In the genomic region with DNA sequence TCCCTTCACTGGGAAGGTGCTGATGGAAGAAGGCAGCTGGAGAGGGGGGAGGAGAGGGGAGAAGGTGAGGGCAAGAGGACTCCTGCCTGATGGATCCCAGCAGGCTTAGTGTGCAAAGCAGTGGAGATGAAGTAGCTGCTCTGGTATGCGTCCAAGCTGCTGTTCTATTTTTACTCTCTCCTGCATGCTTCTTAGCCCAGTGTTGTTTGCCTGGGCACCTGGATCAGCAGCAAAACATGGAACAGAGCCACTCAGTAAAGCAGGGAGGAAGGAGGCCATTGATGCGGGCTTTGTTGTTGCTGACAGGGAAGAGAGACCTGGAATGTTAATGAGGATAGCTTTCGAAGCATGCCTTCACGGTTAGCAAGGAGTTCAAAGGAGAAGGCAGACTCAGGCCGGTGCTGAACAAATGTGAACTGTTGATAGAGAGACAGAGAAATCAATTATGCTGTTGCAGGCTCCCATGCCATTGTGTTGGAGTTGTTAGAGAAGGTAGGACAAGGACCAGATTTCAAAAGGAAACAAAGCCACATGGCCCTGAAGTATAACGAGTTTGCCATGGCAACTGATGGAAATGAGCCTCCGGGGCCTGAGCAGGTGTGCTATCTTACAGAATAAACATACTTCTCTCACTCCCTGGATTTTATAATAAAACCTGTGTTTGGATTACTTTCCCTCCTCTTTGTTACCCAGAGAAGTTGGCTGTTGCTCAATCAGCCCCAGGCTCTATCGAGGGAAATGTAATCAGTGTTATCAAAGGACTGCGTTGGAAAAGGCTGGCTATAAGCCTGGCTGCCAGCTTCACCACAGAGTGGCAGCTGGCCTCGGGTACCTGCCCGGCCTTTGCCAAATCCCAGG, we compare ENCODE assay signal across 8 mouse cellular contexts. TPM values are rescaled to one million over a fixed set of nuclear protein-coding genes. Genes with fewer than 3 reads are reported as not detected.
A peak's percentile ranks its signal among the peaks of the same experiment; 100 is the strongest.
DNase-seq lines count a peak whose midpoint lies in the region; ATAC-seq and TF ChIP-seq lines count a peak whose summit lies in the region.

No protein-coding gene starts in this region.

- peak; percentile 70 for DNase-seq in MN1 (ENCODE audit: low spot score)
- peak; percentile 71 for DNase-seq in cerebellum, adult 11-12 months
- DNase-seq in left cerebral cortex, postnatal 4 days = peak; percentile 56
- DNase-seq in midbrain, postnatal 0 days (ENCODE audit: low spot score) = peak; percentile 70
- no peak for DNase-seq in urinary bladder, adult 18-20 months (ENCODE audit: low spot score in 2 of 2)
- no peak for DNase-seq in spleen, postnatal 10 days (ENCODE audit: low spot score in 2 of 2)

- peaks cover 31% of the 10 kb centered on the region for H3K4me1 ChIP-seq in forebrain, embryonic 15.5 days
- H3K4me1 ChIP-seq in hindbrain, embryonic 12.5 days = peaks cover 34% of the 10 kb centered on the region
- peaks cover 12% of the 10 kb centered on the region for H3K4me1 ChIP-seq in midbrain, postnatal 0 days (ENCODE audit: insufficient read depth, low read length)

- no peak overlapping the region for H3K4me3 ChIP-seq in forebrain, embryonic 15.5 days
- H3K4me3 ChIP-seq in hindbrain, embryonic 12.5 days = no peak overlapping the region
- H3K4me3 ChIP-seq in midbrain, postnatal 0 days (ENCODE audit: low read depth, low read length) = no peak overlapping the region

- H3K9ac ChIP-seq in forebrain, embryonic 15.5 days (replicated peaks) = peak overlapping the region; percentile 2; the same call in 1 of the 2 replicates
- no peak overlapping the region for H3K9ac ChIP-seq in hindbrain, embryonic 12.5 days
- no peak overlapping the region for H3K9ac ChIP-seq in midbrain, postnatal 0 days (replicated peaks; ENCODE audit: low read length, poor library complexity, severe bottlenecking)

- no peaks in the 10 kb centered on the region for H3K27me3 ChIP-seq in forebrain, embryonic 15.5 days
- no peaks in the 10 kb centered on the region for H3K27me3 ChIP-seq in hindbrain, embryonic 12.5 days
- no peaks in the 10 kb centered on the region for H3K27me3 ChIP-seq in midbrain, postnatal 0 days (ENCODE audit: insufficient read depth, low read length)

- H3K9me3 ChIP-seq in forebrain, embryonic 15.5 days = no peaks in the 10 kb centered on the region
- H3K9me3 ChIP-seq in hindbrain, embryonic 12.5 days (replicated peaks) = no peaks in the 10 kb centered on the region
- H3K9me3 ChIP-seq in midbrain, postnatal 0 days (ENCODE audit: low read length) = no peaks in the 10 kb centered on the region

- WGBS in forebrain, embryonic 15.5 days = under 1% methylated on average over 11 of the region's 11 CpGs
- 4% methylated on average over 11 of the region's 11 CpGs for WGBS in hindbrain, embryonic 12.5 days
- 2% methylated on average over 11 of the region's 11 CpGs for WGBS in midbrain, postnatal 0 days

- H3K36me3 ChIP-seq in forebrain, embryonic 15.5 days = no peaks in the 10 kb centered on the region
- H3K36me3 ChIP-seq in hindbrain, embryonic 12.5 days = no peaks in the 10 kb centered on the region
- no peaks in the 10 kb centered on the region for H3K36me3 ChIP-seq in midbrain, postnatal 0 days (ENCODE audit: insufficient read depth, low read length)

- ATAC-seq in forebrain, embryonic 15.5 days (replicated peaks) = peak; percentile 87
- ATAC-seq in hindbrain, embryonic 12.5 days (ENCODE audit: low FRiP score) = peak; percentile 91
- ATAC-seq in midbrain, postnatal 0 days (ENCODE audit: low FRiP score) = peak; percentile 64

- peak overlapping the region; percentile 93 for H3K27ac ChIP-seq in forebrain, embryonic 15.5 days (replicated peaks)
- peak overlapping the region; percentile 85 for H3K27ac ChIP-seq in hindbrain, embryonic 12.5 days
- peak overlapping the region; percentile 68 for H3K27ac ChIP-seq in midbrain, postnatal 0 days (ENCODE audit: low read depth, low read length)

- no peak for TF ChIP-seq CTCF in midbrain, postnatal 0 days (IDR thresholded peaks at IDR 0.05)

- peak overlapping the region; percentile 10; the same call in 1 of the 2 replicates for H3K4me2 ChIP-seq in forebrain, embryonic 15.5 days (replicated peaks)
- H3K4me2 ChIP-seq in hindbrain, embryonic 12.5 days (replicated peaks) = peak overlapping the region; percentile 23; the same call in 1 of the 2 replicates
- no peak overlapping the region for H3K4me2 ChIP-seq in midbrain, postnatal 0 days (ENCODE audit: low read depth, low read length, poor library complexity, severe bottlenecking)

- intact Hi-C loops in left cerebral cortex, postnatal 4 days (cut with DNase I) = no loop called here

RNA-seq across cellular contexts. Expression of a gene that starts 46.9 kb away (rescaled TPM):
- polyA plus RNA-seq in forebrain, embryonic 15.5 days (2015; fragmentation: Nextera tagmentation; extraction: Ambion mirVana) = 4.5 and 5.0 TPM in 2 replicates
- polyA plus RNA-seq in hindbrain, embryonic 12.5 days (2016; fragmentation: Nextera tagmentation; extraction: Ambion mirVana) = 5.8 and 7.0 TPM in 2 replicates
- 1 to 10 TPM in 1 of 2 experiments, under 1 TPM in 1; 0.52 to 1.5 TPM for total RNA-seq in left cerebral cortex, postnatal 4 days (2021)
- 0.47 and 1.9 TPM in 2 replicates for total RNA-seq in midbrain, postnatal 0 days (2014; rRNA removed)
- 4.2 and 6.1 TPM in 2 replicates for polyA plus RNA-seq in midbrain, postnatal 0 days (2015; fragmentation: Nextera tagmentation; extraction: Ambion mirVana)

Comparison
In these comparisons a context has a peak if more than half of its experiments do, and no peak if none do; other contexts are left out.
1. DNase-seq: peak in MN1 (single experiment), cerebellum, adult 11-12 months (single experiment), left cerebral cortex, postnatal 4 days (single experiment) and midbrain, postnatal 0 days (single experiment); none in urinary bladder, adult 18-20 months (0 of 2) and spleen, postnatal 10 days (0 of 2).
2. Peak in every context shown above with its lines, with median percentiles within 50 percentile points of each other: ATAC-seq and H3K27ac ChIP-seq.